Mouse (Mus musculus) testis, adult 2 months (tissue): ENCODE measurements around the gene Iqsec3.

Source experiments
- CTCF ChIP-seq: fragments of 200-500 bp; IDR thresholded peaks from 2 replicates; pipeline ENCODE4 v1.5.1; 2012; ENCODE audit warnings: low read depth, mild to moderate bottlenecking, inconsistent platforms, low read length, moderate library complexity; ENCODE audit not compliant: control insufficient read depth, insufficient read depth, insufficient replicate concordance
- POLR2A ChIP-seq: fragments of 200-500 bp; IDR thresholded peaks from 2 replicates; pipeline ENCODE4 v1.6.1; 2012; ENCODE audit warnings: low read depth, mild to moderate bottlenecking, inconsistent platforms, low read length, moderate library complexity; ENCODE audit not compliant: control insufficient read depth

GRCm38 (mm10) chr6:121495026-121495425 is 21.5 kb upstream of the Iqsec3 start:
- TF ChIP-seq CTCF, result no peak
- no peak for TF ChIP-seq POLR2A
